Mouse (Mus musculus): ENCODE measurements around the gene Neurl1a. TPM values are rescaled to one million over a fixed set of nuclear protein-coding genes. Genes with fewer than 3 reads are reported as not detected.
"Not testable (repeated sequence)": the region's sequence is repeated elsewhere in the genome, so short reads cannot be mapped to it uniquely, and the experiment has no call there.

Neurl1a gene
- 0.01 TPM in 1 of 2 replicates, not detected in the other for polyA plus RNA-seq (2012)

DNA sequence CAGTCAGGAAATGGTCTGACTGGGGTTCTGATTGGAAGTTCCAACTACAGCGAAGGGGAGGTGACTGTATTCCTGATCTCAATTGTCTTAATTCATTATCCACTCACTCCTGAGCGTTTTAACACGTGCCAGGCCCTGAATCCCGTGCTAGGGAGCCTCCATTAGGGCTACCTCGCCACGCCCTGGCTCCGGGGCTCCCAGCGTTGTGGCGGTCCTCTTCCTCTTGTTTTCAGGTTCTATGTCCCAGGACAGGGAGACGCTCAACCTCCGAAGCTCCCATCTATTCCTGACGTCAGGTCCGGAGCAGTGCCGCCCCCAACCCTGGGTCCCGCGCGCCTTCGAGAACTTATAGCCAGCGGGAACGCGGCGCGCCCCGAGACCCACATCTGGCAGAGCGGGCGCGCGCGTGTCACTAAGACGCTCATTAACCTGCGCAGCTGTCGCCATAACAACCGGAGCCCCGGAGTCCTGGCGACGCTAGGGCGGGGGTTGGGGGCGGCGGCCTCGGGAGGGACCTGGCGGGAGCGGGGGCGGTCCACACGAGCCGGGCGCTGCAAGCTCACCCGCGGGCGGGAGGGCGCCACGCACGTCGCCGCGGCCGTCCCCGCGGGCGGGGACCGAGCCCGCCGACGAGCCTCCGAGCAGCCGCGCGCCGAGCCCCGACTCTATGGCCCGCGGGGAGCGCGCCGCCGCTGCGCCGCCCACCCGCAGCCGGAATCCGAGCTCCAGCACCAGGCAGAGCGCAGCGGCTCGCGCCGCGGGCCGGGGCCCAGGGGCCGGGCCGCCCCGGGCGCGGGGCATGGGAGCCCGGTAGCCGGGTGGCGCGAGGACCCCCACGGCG, at the start of gene Neurl1a:
Neurl1a (plus strand) TSS at position 390 of the 841 bp plus-strand sequence.
- TF ChIP-seq GATA1 (IDR thresholded peaks at IDR 0.05; ENCODE audit: low read length) (no peak), TAL1 (IDR thresholded peaks at IDR 0.05; ENCODE audit: low read length) (no peak)
- H3K27me3 ChIP-seq (ENCODE audit: control insufficient read depth) = peaks cover 59% of the 10 kb centered on the region
- no peaks in the 10 kb centered on the region for H3K4me1 ChIP-seq (ENCODE audit: control insufficient read depth)
- H3K9me3 ChIP-seq (ENCODE audit: control insufficient read depth, low read length) = peaks cover 8% of the 10 kb centered on the region
- no peaks in the 10 kb centered on the region for H3K36me3 ChIP-seq (ENCODE audit: control insufficient read depth)
- H3K4me3 ChIP-seq (replicated peaks) = peak within 1 kb of the TSS; percentile 21

DNA sequence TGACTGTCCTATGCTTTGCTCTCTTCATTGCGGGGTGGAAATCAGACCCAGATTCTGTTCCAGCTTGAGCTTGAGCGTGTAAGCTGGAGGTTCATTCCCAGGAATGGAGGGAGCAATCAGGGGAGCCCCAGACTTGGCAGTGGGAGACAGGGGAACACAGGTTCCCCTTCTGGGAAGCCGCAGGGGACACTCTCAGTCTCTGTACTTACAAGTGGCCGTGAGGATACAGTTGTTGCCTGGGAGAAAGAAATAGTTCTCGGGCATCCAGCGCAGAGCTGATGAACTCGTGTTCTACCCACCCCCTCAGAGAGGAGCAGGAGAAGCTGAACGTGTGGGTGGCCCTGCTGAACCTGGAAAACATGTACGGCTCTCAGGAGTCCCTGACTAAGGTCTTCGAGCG, 49.8 kb upstream of the Neurl1a start:
- H3K4me3 ChIP-seq (replicated peaks) = no peak overlapping the region
- H3K36me3 ChIP-seq (ENCODE audit: control insufficient read depth) = peaks cover 89% of the 10 kb centered on the region
- TF ChIP-seq GATA1 (IDR thresholded peaks at IDR 0.05; ENCODE audit: low read length) (no peak), TAL1 (IDR thresholded peaks at IDR 0.05; ENCODE audit: low read length) (no peak)
- no peaks in the 10 kb centered on the region for H3K9me3 ChIP-seq (ENCODE audit: control insufficient read depth, low read length)
- H3K27me3 ChIP-seq (ENCODE audit: control insufficient read depth) = no peaks in the 10 kb centered on the region
- no peaks in the 10 kb centered on the region; the same call in 1 of the 2 replicates for H3K4me1 ChIP-seq (ENCODE audit: control insufficient read depth)

DNA sequence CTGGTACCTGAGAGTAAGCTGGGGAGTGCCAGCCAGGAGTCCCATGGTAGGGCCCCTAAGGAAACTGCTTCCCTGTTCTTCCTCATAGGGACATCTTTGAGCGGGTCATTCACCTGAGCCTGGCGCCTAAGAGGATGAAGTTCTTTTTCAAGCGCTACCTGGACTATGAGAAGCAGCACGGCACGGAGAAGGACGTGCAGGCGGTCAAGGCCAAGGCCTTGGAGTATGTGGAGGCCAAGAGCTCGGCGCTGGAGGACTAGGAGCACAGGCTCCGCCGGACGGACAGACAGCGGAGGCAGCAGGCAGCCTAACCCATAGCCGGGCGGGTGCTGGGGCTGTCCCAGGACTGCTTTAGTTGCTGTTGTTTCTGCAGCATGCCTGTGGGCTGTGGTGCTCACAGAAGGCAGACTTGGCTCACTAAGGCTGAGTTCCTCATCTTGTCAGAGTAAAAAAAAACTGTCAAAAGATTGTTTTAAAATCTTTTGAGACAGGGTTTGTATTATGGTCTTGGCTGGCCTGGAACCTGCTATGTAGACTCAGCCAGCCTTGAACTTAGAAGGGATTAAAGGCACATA, 48.0 kb upstream of the Neurl1a start:
- no peak for TF ChIP-seq TAL1 (IDR thresholded peaks at IDR 0.05; ENCODE audit: low read length)
- no peak for TF ChIP-seq GATA1 (IDR thresholded peaks at IDR 0.05; ENCODE audit: low read length)
- Histone ChIP-seq H3K4me3 (replicated peaks) (no peak overlapping the region), H3K36me3 (ENCODE audit: control insufficient read depth) (peaks cover 72% of the 10 kb centered on the region)

DNA sequence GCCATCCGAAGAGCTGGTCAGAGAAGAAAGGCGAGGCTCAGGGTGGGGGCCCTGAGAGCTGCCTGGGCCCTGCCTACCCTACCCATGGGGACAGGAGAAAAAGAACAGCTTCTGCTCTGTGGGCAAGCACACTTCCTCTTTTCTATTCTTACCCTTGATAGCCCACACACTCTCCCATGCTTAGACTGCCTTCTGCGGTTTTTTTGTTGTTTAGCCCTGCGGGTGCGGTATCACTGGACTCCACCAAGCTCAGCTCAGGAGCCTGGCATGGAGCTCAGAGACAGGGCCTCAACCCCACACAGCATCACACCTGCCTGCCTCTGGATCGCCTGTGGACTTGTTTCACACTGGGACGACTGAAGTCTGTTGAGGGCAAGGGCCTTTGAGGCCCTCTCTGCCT, 45.5 kb upstream of the Neurl1a start:
- Histone ChIP-seq H3K4me3 (replicated peaks) (no peak overlapping the region), H3K27me3 (ENCODE audit: control insufficient read depth) (peaks cover 12% of the 10 kb centered on the region), H3K9me3 (ENCODE audit: control insufficient read depth, low read length) (no peaks in the 10 kb centered on the region), H3K36me3 (ENCODE audit: control insufficient read depth) (peaks cover 47% of the 10 kb centered on the region), H3K4me1 (ENCODE audit: control insufficient read depth) (peaks cover 11% of the 10 kb centered on the region)
- TF ChIP-seq GATA1 (IDR thresholded peaks at IDR 0.05; ENCODE audit: low read length) = no peak
- no peak for TF ChIP-seq TAL1 (IDR thresholded peaks at IDR 0.05; ENCODE audit: low read length)

More for the DNA sequence above, 48.0 kb upstream of the Neurl1a start:
- Histone ChIP-seq H3K9me3 (ENCODE audit: control insufficient read depth, low read length) (no peaks in the 10 kb centered on the region), H3K4me1 (ENCODE audit: control insufficient read depth) (no peaks in the 10 kb centered on the region; the same call in 1 of the 2 replicates), H3K27me3 (ENCODE audit: control insufficient read depth) (no peaks in the 10 kb centered on the region)

DNA sequence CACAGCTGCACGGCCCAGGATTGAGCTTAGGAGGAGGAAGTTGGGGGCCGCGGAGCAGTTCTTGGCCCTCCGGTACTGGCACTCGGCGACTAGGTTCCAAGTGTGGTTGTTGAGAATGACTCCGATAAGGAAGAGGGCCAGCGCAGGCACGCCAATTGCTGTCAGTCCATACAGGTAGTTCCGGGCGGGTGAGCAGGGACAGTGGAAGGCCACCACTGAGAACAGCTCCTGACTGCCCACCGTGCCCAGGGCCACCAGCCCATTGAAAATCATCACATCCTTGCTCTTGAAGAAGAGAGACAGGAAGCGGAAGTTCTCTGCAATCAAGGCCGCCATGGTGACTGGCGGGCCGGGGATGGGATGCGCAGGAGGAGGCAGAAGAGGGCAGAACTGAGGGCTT, 43.1 kb upstream of the Neurl1a start:
- Histone ChIP-seq H3K36me3 (ENCODE audit: control insufficient read depth) (peaks cover 23% of the 10 kb centered on the region), H3K27me3 (ENCODE audit: control insufficient read depth) (peaks cover 27% of the 10 kb centered on the region), H3K9me3 (ENCODE audit: control insufficient read depth, low read length) (no peaks in the 10 kb centered on the region), H3K4me3 (replicated peaks) (no peak overlapping the region), H3K4me1 (ENCODE audit: control insufficient read depth) (peaks cover 11% of the 10 kb centered on the region)
- no peak for TF ChIP-seq GATA1 (IDR thresholded peaks at IDR 0.05; ENCODE audit: low read length)
- no peak for TF ChIP-seq TAL1 (IDR thresholded peaks at IDR 0.05; ENCODE audit: low read length)

DNA sequence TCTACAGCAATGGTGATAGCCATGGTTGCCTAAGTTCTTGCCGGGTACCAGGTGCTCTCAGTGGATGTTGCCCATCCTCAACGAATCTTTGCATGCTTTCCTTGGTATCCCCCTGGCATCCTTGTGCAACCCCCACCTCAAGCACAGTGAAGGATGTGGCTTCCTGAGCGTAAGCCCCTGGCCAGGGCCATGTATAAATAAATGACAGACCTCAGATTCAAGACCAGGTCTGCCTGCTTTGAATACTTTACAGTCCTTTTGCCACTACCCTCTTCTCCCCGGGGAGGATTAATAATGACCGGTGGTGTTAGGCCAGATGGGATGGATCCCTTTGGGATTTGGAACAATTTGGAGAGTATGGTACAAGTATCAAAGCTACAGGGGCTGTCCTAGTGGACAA, 42.5 kb upstream of the Neurl1a start:
- Histone ChIP-seq H3K4me3 (replicated peaks) (no peak overlapping the region), H3K9me3 (ENCODE audit: control insufficient read depth, low read length) (no peaks in the 10 kb centered on the region), H3K27me3 (ENCODE audit: control insufficient read depth) (peaks cover 27% of the 10 kb centered on the region), H3K36me3 (ENCODE audit: control insufficient read depth) (peaks cover 17% of the 10 kb centered on the region), H3K4me1 (ENCODE audit: control insufficient read depth) (peaks cover 11% of the 10 kb centered on the region)
- no peak for TF ChIP-seq GATA1 (IDR thresholded peaks at IDR 0.05; ENCODE audit: low read length)
- no peak for TF ChIP-seq TAL1 (IDR thresholded peaks at IDR 0.05; ENCODE audit: low read length)

DNA sequence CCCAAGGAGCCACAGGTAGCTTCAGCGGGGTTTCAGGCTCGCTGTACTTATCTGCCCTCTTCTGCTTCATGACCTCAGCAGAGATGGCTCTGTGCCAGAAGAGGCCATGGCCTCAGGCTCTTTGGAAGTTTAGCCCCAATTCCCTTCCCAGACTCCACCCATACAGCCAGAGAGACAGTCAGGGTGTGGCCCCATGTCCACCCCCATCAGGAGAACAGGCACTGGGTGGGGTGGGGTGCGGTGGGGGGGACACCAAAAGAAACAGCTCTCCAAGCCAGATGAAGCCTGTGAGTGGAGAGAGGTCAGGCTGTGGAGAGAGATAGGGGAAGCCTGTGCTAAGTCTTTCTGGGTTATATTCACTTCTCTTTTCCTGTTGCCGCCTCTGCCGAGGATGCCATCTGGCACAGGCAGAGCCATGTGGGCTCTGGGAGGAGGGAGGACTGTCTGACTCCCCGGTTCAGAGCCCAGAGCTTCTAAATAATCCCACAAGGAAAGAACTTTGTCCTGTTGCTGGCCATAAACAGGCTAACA, 41.5 kb upstream of the Neurl1a start:
- no peak overlapping the region for H3K4me3 ChIP-seq (replicated peaks)
- peaks cover 9% of the 10 kb centered on the region for H3K36me3 ChIP-seq (ENCODE audit: control insufficient read depth)
- no peaks in the 10 kb centered on the region for H3K9me3 ChIP-seq (ENCODE audit: control insufficient read depth, low read length)
- TF ChIP-seq TAL1 (IDR thresholded peaks at IDR 0.05; ENCODE audit: low read length) (no peak), GATA1 (IDR thresholded peaks at IDR 0.05; ENCODE audit: low read length) (no peak)
- peaks cover 11% of the 10 kb centered on the region for H3K4me1 ChIP-seq (ENCODE audit: control insufficient read depth)
- peaks cover 27% of the 10 kb centered on the region for H3K27me3 ChIP-seq (ENCODE audit: control insufficient read depth)

DNA sequence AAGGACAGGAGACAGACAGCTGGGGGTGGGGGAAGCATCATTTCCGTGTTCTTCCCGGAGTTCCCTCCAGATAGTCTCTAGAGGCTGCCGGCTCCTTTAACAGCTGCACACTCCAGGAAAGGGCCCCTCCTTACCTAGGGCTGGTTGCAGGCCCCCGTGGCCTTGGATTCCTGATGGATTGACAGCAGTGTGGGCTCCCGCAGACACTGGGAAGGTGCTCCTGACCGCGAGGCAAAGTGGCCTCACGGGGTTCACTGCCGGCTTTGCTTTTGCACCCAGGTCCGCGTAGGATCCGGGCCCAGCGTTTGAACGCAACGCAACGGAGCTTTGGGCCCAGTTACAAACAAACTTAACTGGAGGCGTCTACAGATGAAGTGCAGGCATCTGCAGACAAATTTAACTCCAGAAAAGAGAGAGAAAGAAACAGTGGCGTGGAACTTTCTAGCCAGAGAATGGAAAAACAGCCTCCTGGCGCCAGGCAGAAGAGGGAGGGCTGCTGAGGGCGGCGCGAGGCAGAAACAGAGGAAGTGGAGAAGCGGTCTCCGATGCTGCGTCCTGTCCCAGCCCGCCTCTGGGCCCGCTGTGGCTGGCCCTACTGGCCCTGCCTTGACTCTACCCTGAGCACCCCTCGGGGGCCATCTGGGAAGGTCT, 40.7 kb upstream of the Neurl1a start, which contains the start of gene Calhm2:
Calhm2 (minus strand) TSS at position 524 of the 651 bp plus-strand sequence.
- H3K36me3 ChIP-seq (ENCODE audit: control insufficient read depth) = peaks cover 2% of the 10 kb centered on the region
- H3K4me1 ChIP-seq (ENCODE audit: control insufficient read depth) = peaks cover 11% of the 10 kb centered on the region
- peaks cover 27% of the 10 kb centered on the region for H3K27me3 ChIP-seq (ENCODE audit: control insufficient read depth)
- no peaks in the 10 kb centered on the region for H3K9me3 ChIP-seq (ENCODE audit: control insufficient read depth, low read length)
- peak within 1 kb of the TSS; percentile 12 for H3K4me3 ChIP-seq (replicated peaks)
- TF ChIP-seq GATA1 (IDR thresholded peaks at IDR 0.05; ENCODE audit: low read length) (no peak), TAL1 (IDR thresholded peaks at IDR 0.05; ENCODE audit: low read length) (no peak)

DNA sequence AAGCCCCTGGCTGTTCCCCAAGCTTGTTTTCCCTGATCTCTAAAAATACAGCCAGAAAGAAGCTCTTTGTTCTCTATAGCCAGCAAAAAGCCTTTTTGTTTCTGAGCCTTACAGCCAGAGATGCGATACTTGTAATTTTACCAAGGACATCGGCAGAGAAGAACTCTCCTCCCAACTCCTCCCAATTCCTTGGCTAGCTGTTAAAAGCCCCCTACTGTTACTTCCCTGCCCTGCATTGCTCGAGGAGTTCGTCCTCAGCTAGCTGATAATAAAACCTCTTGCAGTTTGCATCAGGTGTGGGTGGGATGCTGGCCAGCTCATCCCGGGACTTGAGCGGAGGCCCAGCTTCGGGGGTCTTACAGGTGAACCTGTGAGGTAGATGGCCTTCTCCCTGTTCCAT, 39.0 kb upstream of the Neurl1a start:
- Histone ChIP-seq H3K27me3 (ENCODE audit: control insufficient read depth) (peaks cover 27% of the 10 kb centered on the region), H3K4me1 (ENCODE audit: control insufficient read depth) (peaks cover 11% of the 10 kb centered on the region)
- not testable (repeated sequence) for H3K9me3 ChIP-seq (ENCODE audit: control insufficient read depth, low read length); H3K4me3 ChIP-seq (replicated peaks); H3K36me3 ChIP-seq (ENCODE audit: control insufficient read depth)
